Mouse (Mus musculus) bone marrow macrophage, adult 2 months (primary cell): ENCODE measurements around the gene Hacd3.

Experiments used
- CTCF ChIP-seq: IDR thresholded peaks from 2 replicates; pipeline ENCODE4 v1.5.1; 2012; ENCODE audit warnings: low read depth, mild to moderate bottlenecking, low read length, moderate library complexity
- POLR2A ChIP-seq: IDR thresholded peaks from 2 replicates; pipeline ENCODE4 v1.6.1; 2012; ENCODE audit warnings: mild to moderate bottlenecking, low read depth, low read length, borderline replicate concordance

GRCm38 (mm10) chr9:65023447-65023846 is 2.0 kb upstream of the Hacd3 start:
- TF ChIP-seq CTCF (no peak), POLR2A (no peak)
